ENCODE assay signal across 8 mouse cellular contexts in genomic region chr4:150283335-150283638, GRCm38 (mm10). TPM values are rescaled to one million over a fixed set of nuclear protein-coding genes. Genes with fewer than 3 reads are reported as not detected.
DNase-seq lines count a peak whose midpoint lies in the region; ATAC-seq and TF ChIP-seq lines count a peak whose summit lies in the region.

No protein-coding gene starts in this region.

- no peak for DNase-seq in gastrocnemius, adult 2 months
- no peak for DNase-seq in gastrocnemius, postnatal 14 days
- no peak for DNase-seq in testis, postnatal 10 days (ENCODE audit: low spot score)
- no peak for DNase-seq in limb, embryonic 14.5 days (ENCODE audit: low spot score)
- no peak for DNase-seq in stomach, postnatal 0 days (ENCODE audit: low spot score)
- DNase-seq in spleen, postnatal 36 days (ENCODE audit: low spot score in 2 of 2), result no peak
- DNase-seq in heart, adult 18-20 months, result no peak

- peak overlapping the region; percentile 71 for H3K4me2 ChIP-seq in limb, embryonic 14.5 days (replicated peaks; ENCODE audit: low read depth, low read length, severe bottlenecking)
- peak overlapping the region; percentile 86 for H3K4me2 ChIP-seq in stomach, postnatal 0 days (replicated peaks; ENCODE audit: low read depth)

- no peaks in the 10 kb centered on the region for H3K27me3 ChIP-seq in testis, adult 2 months (ENCODE audit: control insufficient read depth, insufficient read depth, low read length)
- no peaks in the 10 kb centered on the region for H3K27me3 ChIP-seq in limb, embryonic 14.5 days (ENCODE audit: control insufficient read depth, insufficient read depth, low read length)
- no peaks in the 10 kb centered on the region for H3K27me3 ChIP-seq in stomach, postnatal 0 days (ENCODE audit: control insufficient read depth, insufficient read depth, low read length)

- 15% methylated on average over 2 of the region's 2 CpGs for WGBS in limb, embryonic 14.5 days
- 17% methylated on average over 2 of the region's 2 CpGs for WGBS in stomach, postnatal 0 days

- TF ChIP-seq EP300 in stomach, postnatal 0 days (optimal IDR thresholded peaks at IDR 0.05), result no peak

- TF ChIP-seq CTCF in gastrocnemius, adult 2 months (IDR thresholded peaks at IDR 0.05), result no peak
- no peak for TF ChIP-seq CTCF in testis, adult 2 months (IDR thresholded peaks at IDR 0.05; ENCODE audit: control insufficient read depth, insufficient read depth, insufficient replicate concordance, low read depth, low read length)
- no peak for TF ChIP-seq CTCF in stomach, postnatal 0 days (IDR thresholded peaks at IDR 0.05; ENCODE audit: low read depth)

- intact Hi-C loops in gastrocnemius, adult 2 months (cut with DNase I), result no loop called here
- intact Hi-C loops in gastrocnemius, postnatal 14 days (cut with DNase I; ENCODE audit: low total_unique reads), result no loop called here

- peak overlapping the region; percentile 88; the same call in 1 of the 2 replicates for H3K9ac ChIP-seq in limb, embryonic 14.5 days (ENCODE audit: low read depth, low read length, severe bottlenecking)
- peak overlapping the region; percentile 38; the same call in 1 of the 2 replicates for H3K9ac ChIP-seq in stomach, postnatal 0 days (ENCODE audit: low read length)

- no peak for ATAC-seq in limb, embryonic 14.5 days (ENCODE audit: low FRiP score, low read depth)
- no peak for ATAC-seq in stomach, postnatal 0 days (ENCODE audit: low FRiP score, low TSS enrichment)

- H3K9me3 ChIP-seq in limb, embryonic 14.5 days (ENCODE audit: control insufficient read depth, low read length), result no peaks in the 10 kb centered on the region
- no peaks in the 10 kb centered on the region for H3K9me3 ChIP-seq in stomach, postnatal 0 days (ENCODE audit: control insufficient read depth, low read length)

- H3K4me3 ChIP-seq in gastrocnemius, adult 2 months, result no peak overlapping the region
- no peak overlapping the region for H3K4me3 ChIP-seq in testis, adult 2 months (ENCODE audit: control insufficient read depth, low read depth, low read length)
- H3K4me3 ChIP-seq in limb, embryonic 14.5 days (replicated peaks; ENCODE audit: low read length), result peak overlapping the region; percentile 83
- peak overlapping the region; percentile 10 for H3K4me3 ChIP-seq in stomach, postnatal 0 days (ENCODE audit: low read depth, low read length)

- no peak for TF ChIP-seq POLR2A in testis, adult 2 months (IDR thresholded peaks at IDR 0.05; ENCODE audit: control insufficient read depth, low read depth, low read length)
- TF ChIP-seq POLR2A in limb, embryonic 14.5 days (IDR thresholded peaks at IDR 0.05; ENCODE audit: borderline replicate concordance, extremely low read depth, insufficient read depth, insufficient read length), result no peak

- H3K27ac ChIP-seq in gastrocnemius, adult 2 months, result peak overlapping the region; percentile 97
- peak overlapping the region; percentile 18; the same call in 1 of the 2 replicates for H3K27ac ChIP-seq in testis, adult 2 months (ENCODE audit: control insufficient read depth, insufficient read depth, low read depth, low read length)
- no peak overlapping the region for H3K27ac ChIP-seq in limb, embryonic 14.5 days (replicated peaks; ENCODE audit: low read depth, low read length)
- H3K27ac ChIP-seq in stomach, postnatal 0 days (replicated peaks), result 0 out of 2 replicates have a peak overlapping the region, but pooled peaks have one; percentile 4

- H3K36me3 ChIP-seq in testis, adult 2 months (ENCODE audit: control insufficient read depth, insufficient read depth, low read length), result no peaks in the 10 kb centered on the region
- H3K36me3 ChIP-seq in limb, embryonic 14.5 days (ENCODE audit: control insufficient read depth, insufficient read depth, low read length), result no peaks in the 10 kb centered on the region
- H3K36me3 ChIP-seq in stomach, postnatal 0 days (ENCODE audit: control insufficient read depth, insufficient read depth, low read length), result no peaks in the 10 kb centered on the region

- H3K4me1 ChIP-seq in testis, adult 2 months (ENCODE audit: control insufficient read depth, insufficient read depth, low read length), result peaks cover 8% of the 10 kb centered on the region
- peaks cover 32% of the 10 kb centered on the region for H3K4me1 ChIP-seq in limb, embryonic 14.5 days (ENCODE audit: control insufficient read depth, insufficient read depth, low read length)
- no peaks in the 10 kb centered on the region for H3K4me1 ChIP-seq in stomach, postnatal 0 days (replicated peaks; ENCODE audit: control insufficient read depth, insufficient read depth)

RNA-seq across cellular contexts. Expression of gene Rere, which starts 1.8 kb away (rescaled TPM):
- 10 to 100 TPM; 71.3 to 95.7 TPM for total RNA-seq in gastrocnemius, adult 2 months (2021)
- total RNA-seq in gastrocnemius, postnatal 14 days (2021), result 10 to 100 TPM; 44.4 to 52.1 TPM
- polyA plus RNA-seq in testis, adult 2 months (2012; rRNA removed), result 21.1 and 26.2 TPM in 2 replicates
- polyA plus RNA-seq in limb, embryonic 14.5 days (2012; rRNA removed), result 43.3 and 51.3 TPM in 2 replicates
- polyA plus RNA-seq in limb, embryonic 14.5 days (2014; fragmentation: Nextera tagmentation; extraction: Ambion mirVana), result 28.5 and 32.3 TPM in 2 replicates
- 8.3 and 12.2 TPM in 2 replicates for polyA plus RNA-seq in stomach, postnatal 0 days (2015; fragmentation: Nextera tagmentation; extraction: Ambion mirVana)
- 10 to 100 TPM; 39.6 to 46.7 TPM for total RNA-seq in heart, adult 18-20 months (2021)

RNA-seq across cellular contexts. Expression of gene Eno1, which starts 46.8 kb away (rescaled TPM):
- 10 to 100 TPM; 68.1 to 92.0 TPM for total RNA-seq in gastrocnemius, adult 2 months (2021)
- total RNA-seq in gastrocnemius, postnatal 14 days (2021), result 100 to 1,000 TPM; 371 to 430 TPM
- 477 and 586 TPM in 2 replicates for polyA plus RNA-seq in testis, adult 2 months (2012; rRNA removed)
- polyA plus RNA-seq in limb, embryonic 14.5 days (2012; rRNA removed), result 675 and 907 TPM in 2 replicates
- 1,291 and 1,302 TPM in 2 replicates for polyA plus RNA-seq in limb, embryonic 14.5 days (2014; fragmentation: Nextera tagmentation; extraction: Ambion mirVana)
- polyA plus RNA-seq in stomach, postnatal 0 days (2015; fragmentation: Nextera tagmentation; extraction: Ambion mirVana), result 636 and 733 TPM in 2 replicates
- total RNA-seq in heart, adult 18-20 months (2021), result 100 to 1,000 TPM; 118 to 148 TPM

Comparison
In these comparisons a context has a peak if more than half of its experiments do, and no peak if none do; other contexts are left out.
1. H3K4me3 ChIP-seq: peak in limb, embryonic 14.5 days (single experiment) and stomach, postnatal 0 days (single experiment); none in gastrocnemius, adult 2 months (single experiment) and testis, adult 2 months (single experiment).